Mouse (Mus musculus) embryo, embryonic 11.5 days (tissue): ENCODE data around the gene Uvssa.
"Not testable (repeated sequence)": the region's sequence is repeated elsewhere in the genome, so short reads cannot be mapped to it uniquely, and the experiment has no call there.

ENCODE experiments used
- DNase-seq: peaks from one replicate; pipeline ENCODE4 v3.0.0-alpha.2; 2012; ENCODE audit warnings: low read depth, low spot score

The Uvssa gene

GRCm38 (mm10) chr5:33378302-33378854, at the start of gene Uvssa:
Gene Uvssa, plus strand, starts transcription at chr5:33378549.
- peak; percentile 99 for DNase-seq

GRCm38 (mm10) chr5:33334381-33335272, 43.7 kb upstream of the Uvssa start:
- no peak for DNase-seq

DNA sequence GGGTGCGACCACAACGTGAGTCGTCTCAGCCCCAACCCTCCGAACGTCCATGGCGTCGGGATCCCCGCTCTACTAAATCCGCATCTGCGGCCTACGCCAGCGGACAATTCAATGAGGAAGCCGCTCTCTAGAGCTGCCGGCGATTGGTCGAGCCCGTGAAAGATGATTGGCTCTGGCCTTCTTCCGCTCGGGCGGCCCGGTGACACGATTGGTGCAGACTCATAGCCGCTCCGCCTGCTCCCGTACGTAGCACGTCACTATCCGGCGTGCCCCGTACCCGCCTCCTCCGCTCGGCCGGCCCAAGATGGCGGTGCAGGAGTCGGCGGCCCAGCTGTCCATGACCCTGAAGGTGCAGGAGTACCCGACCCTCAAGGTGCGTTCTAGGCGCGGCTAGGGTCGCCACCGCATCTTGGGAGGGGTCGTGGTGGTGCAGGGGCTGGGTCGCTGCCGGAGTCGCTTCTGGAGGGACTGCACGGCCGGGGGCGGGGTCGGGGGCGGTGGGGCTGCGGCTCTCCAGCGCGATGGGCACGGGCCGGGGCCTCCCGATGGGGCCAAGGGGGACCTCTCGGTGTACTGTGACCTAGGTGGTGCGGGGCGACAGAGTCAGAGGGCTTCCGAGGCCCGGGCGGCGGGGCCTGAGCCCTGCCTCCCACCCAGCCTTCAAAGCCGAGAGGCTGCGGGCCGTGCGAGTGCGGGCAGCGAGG, 42.9 kb upstream of the Uvssa start, which contains the start of gene Maea:
TSS of gene Maea (plus strand) at position 237 of the 704 bp plus-strand sequence.
- peak; percentile 92 for DNase-seq

- DNase-seq, result no peak
Measured at GRCm38 (mm10) chr5:33335977-33336360, 42.4 kb upstream of the Uvssa start.

DNA sequence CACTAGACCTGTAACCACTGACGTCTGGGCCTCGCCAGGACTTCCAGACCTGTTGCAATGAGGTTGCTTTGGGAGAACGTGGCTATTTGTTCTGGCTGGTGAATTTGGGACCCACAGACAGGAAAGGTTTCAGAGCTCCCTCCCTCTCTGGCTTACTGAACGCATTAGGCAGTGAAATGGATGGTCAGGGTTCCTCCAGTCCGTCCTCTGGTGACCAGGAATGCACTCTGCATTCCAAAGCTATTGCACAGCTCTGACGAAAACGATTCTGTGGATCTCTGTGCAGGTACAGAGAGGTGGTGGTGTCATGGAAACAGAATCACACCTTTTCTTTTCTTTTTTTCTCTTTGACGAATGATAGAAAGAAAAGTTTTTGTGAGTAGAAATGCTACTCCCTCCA, 41.1 kb upstream of the Uvssa start:
- DNase-seq, result no peak

DNA sequence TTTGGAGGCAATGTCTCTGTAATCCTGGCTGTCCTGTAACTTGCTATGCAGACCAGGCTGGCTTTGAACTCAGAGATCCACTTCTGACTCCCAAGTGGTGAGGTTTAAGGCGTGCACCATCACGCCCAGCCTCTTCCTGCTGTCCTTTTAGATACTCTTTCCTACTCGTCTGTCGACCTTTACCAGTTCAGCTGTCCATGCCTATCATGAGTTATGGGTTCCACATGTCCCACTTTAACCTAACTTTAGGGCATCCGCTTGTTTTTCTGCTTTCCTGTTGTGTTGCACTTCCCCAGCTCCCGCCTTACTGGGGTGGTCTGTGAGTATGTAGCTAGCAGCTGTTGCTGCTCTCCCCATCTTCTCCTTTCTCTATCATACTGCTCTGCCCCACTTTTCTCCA, 37.2 kb upstream of the Uvssa start:
- no peak for DNase-seq

GRCm38 (mm10) chr5:33342248-33342647, 36.1 kb upstream of the Uvssa start:
- DNase-seq, result not testable (repeated sequence)

- DNase-seq, result no peak
Measured at GRCm38 (mm10) chr5:33342821-33343220, 35.5 kb upstream of the Uvssa start.

- no peak for DNase-seq
Measured at GRCm38 (mm10) chr5:33343571-33343970, 34.8 kb upstream of the Uvssa start.

DNA sequence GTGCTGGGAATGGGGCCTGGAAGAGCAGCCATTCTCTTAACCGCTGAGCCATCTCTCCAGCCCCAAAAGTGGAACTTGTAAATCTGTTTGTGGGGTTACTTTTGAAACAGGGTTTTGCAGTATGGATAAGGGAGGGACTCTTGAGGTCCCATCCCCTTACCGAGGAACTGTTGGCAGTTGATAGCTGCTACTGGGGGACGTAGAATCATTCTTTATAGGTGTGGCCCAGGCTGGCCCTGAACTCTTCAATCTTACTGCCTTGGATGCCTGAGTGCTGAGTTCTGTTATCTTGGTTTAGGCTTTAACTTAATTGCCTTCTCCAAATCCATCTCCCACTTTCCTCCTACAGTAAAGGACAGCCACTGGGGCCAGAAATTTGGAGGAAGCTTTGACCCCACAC, 34.3 kb upstream of the Uvssa start:
- DNase-seq, result no peak

- no peak for DNase-seq
Measured at GRCm38 (mm10) chr5:33347620-33348019, 30.7 kb upstream of the Uvssa start.

DNA sequence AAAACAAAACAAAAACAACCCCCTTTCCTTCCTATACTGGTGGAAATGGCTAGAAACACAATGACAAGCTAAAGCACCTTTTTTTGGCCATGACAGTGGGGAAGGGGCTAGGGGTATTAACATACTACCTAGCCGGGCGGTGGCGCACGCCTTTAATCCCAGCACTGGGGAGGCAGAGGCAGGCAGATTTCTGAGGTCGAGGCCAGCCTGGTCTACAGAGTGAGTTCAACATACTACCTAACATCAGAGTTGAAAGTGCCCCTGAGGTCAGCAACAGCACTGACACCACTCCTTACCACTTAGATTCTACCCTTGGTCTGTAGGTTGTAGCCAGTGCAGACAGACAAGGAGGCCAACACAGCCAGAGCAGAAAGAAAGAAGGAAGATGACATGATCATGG, 29.1 kb upstream of the Uvssa start:
- DNase-seq, result no peak

DNA sequence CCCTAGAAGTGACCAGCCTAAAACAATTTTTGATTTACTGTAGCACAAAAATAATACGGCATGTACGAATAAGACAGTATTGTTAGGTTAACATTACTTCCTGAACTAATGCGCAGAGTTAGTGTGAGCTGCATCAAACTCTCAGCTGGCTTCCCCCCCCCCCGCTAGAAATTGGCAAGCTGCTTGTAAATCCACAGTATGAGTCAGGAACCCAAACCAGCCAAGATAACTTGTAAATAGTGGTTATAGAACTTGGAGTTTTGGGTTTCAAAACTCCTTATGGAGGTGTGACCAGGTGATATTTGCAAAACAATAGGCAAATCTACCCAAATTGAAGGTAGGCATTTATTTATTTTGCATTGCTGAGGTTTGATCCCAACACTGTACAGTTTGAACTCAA, 28.6 kb upstream of the Uvssa start:
- DNase-seq, result no peak

GRCm38 (mm10) chr5:33351556-33352272, 26.6 kb upstream of the Uvssa start:
- DNase-seq, result no peak

DNA sequence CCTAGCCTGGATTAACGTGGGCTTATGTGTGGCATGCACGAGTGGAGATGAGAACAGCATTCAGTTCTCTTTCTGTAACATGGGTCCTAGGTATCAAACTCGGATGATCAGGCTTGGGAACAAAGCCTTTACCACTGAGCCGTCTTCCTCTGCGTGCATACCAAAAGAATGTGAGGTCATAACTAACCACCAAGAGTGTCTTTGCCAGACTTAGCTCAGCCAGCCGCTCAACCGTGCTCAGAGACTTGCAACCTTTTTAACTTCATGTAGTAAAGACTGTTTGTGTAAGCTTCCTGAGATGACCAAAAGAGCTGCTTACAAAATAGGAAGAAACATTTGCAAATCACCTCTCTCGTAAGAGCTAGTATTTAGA, 26.1 kb upstream of the Uvssa start:
- no peak for DNase-seq

GRCm38 (mm10) chr5:33353011-33353410, 25.3 kb upstream of the Uvssa start:
- DNase-seq, result no peak

DNA sequence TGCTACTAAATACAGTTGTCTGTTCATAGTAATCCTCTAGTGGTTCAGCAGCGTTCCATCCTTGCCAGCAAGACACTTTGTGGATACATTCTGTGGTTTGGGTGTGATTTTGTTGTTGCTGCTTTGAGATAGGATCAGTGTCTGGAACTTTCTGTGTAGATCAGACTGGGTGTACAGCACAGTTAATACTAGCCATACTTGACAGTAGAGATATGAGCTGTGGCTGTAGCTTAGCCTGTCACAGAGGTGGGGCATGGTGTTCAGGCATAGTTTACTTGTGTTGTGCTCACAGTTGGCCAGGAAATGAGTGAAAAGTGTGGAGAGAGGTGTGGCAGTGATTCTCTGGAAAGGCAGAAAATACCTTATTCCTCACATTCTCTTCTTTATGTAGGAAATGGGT, 20.9 kb upstream of the Uvssa start:
- DNase-seq, result no peak

- no peak for DNase-seq
Measured at GRCm38 (mm10) chr5:33358467-33358866, 19.9 kb upstream of the Uvssa start.

DNA sequence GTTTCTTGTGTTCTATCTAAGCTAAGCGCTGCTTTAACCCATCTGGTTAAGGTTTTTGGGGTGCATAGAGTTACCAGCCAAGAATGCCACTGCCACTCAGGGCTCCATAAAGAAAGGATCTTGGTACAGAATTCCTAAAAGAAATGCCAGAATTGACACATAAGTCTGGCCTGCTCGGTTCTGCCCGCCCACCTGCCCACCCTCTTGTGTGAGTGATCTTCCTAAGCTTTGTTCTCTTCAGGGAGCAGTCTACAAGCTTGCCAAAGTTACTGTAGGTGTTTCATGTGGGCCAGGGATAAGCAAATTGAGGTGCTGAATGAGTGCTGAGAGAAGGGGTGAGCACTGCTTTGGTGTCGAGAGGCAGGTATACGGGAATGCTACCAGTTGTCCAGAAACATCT, 15.1 kb upstream of the Uvssa start:
- DNase-seq, result no peak

DNA sequence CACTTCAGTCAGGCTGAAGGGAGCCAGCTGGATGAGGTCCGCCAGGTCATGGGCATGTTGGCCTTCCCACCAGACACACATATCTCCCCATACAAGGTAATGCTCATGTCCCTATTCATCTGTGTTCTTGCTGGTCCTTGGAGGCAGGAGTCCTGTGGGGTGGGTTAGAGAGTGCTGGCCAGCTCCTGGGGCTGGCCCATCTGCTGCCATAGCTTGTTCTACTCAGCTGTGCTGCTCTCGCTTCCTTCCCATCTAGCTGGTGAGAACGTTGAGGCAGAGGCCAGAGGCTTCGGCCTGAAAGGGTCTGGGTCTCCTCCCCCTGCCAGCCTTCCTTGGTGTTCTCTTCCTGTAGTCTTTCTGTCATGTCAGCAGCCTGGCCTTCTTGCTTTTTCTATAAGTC, 9.7 kb upstream of the Uvssa start:
- no peak for DNase-seq

DNA sequence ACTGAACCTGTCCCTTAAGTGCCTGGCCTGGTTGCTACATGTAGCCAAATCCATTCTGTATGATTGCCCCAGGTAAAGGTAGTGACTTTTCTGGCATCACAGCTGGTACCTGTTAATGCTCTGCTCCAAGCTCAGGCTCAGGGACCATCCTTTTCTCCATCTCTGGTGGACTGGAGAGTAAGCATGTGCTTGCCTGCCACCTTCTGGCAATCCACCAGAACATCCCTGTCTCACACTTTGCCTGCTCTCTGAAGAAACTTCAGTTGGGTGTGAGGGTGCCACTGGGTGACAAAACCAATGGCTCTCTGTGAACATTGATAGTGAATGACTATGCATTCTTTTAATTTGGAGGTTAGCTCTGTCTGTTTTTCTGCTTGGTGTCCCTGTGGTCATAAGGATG, 7.2 kb upstream of the Uvssa start:
- no peak for DNase-seq

DNA sequence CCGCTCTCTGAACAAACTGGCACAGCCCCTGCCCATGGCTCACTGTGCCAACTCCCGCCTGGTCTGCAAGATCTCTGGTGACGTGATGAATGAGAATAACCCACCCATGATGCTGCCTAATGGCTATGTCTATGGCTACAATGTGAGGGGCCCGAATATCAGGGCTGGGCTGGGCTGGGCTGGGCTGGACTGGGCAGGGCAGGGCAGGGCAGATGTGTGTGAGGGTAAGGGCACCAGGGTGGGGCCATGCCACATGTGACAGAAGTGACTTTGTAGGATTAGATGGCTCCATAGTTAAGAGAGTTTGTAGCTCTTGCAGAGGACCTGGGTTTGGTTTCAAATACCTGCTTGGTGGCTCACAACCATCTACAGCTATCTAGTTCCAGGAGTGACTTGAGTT, 6.7 kb upstream of the Uvssa start:
- DNase-seq, result no peak
